Mouse (Mus musculus) heart, adult 2 months (tissue): ENCODE measurements at regions not wholly inside any gene's neighbourhood (a gene's known extent, or its start where the extent isn't known, plus 50 kb on each side); places are given as distances from the start of the nearest gene placed in this dataset.

Experiments used
- DNase-seq, 2 experiments: peaks; one replicate each; pipeline ENCODE4 v3.0.0; 2021
- H3K27ac ChIP-seq: fragments of 200-600 bp; 2 replicates; pipeline ENCODE4 v1.8.1; 2022
- H3K27me3 ChIP-seq: fragments of 200-500 bp; 2 replicates; pipeline ENCODE4 v1.6.1; 2012; ENCODE audit warnings: mild to moderate bottlenecking, low read length, inconsistent platforms, mixed read lengths; ENCODE audit not compliant: control insufficient read depth, insufficient read depth
- H3K36me3 ChIP-seq: fragments of 200-500 bp; 2 replicates; pipeline ENCODE4 v1.6.1; 2012; ENCODE audit warnings: low read length, inconsistent platforms; ENCODE audit not compliant: control insufficient read depth, insufficient read depth
- H3K4me1 ChIP-seq: fragments of 200-500 bp; 2 replicates; pipeline ENCODE4 v1.6.1; 2011; ENCODE audit warnings: low read length; ENCODE audit not compliant: control insufficient read depth, insufficient read depth
- H3K4me3 ChIP-seq: fragments of 200-600 bp; 2 replicates; pipeline ENCODE4 v1.8.1; 2022
- H3K79me2 ChIP-seq: fragments of 200-500 bp; replicated peaks from 2 replicates; pipeline ENCODE4 v1.6.1; 2012; ENCODE audit warnings: mild to moderate bottlenecking, inconsistent platforms, low read length, moderate library complexity, mixed read lengths; ENCODE audit not compliant: control insufficient read depth, insufficient read depth
- H3K9ac ChIP-seq: fragments of 200-500 bp; 2 replicates; pipeline ENCODE4 v1.6.1; 2012; ENCODE audit warnings: low read depth, mild to moderate bottlenecking, control low read depth, inconsistent platforms, low read length, mixed read lengths
- CTCF ChIP-seq: fragments of 200-600 bp; IDR thresholded peaks from 2 replicates; pipeline ENCODE4 v1.8.1; 2022; ENCODE audit warnings: antibody characterized with exemption, mild to moderate bottlenecking, moderate library complexity
- EP300 ChIP-seq: fragments of 200-500 bp; IDR thresholded peaks from 2 replicates; pipeline ENCODE4 v1.6.1; 2011; ENCODE audit warnings: low read depth, low read length, control low read depth; ENCODE audit not compliant: insufficient read depth
- POLR2A ChIP-seq: fragments of 200-500 bp; IDR thresholded peaks from 2 replicates; pipeline ENCODE4 v1.6.1; 2011; ENCODE audit warnings: mild to moderate bottlenecking, low read depth, low read length, control low read depth; ENCODE audit not compliant: insufficient read depth
- WGBS: fragments of 180-500 bp; shearing (Covaris S2); methylation state at CpG from one replicate; pipeline ENCODE4 v1.1.7; 2018; 5-methylcytosine and 5-hydroxymethylcytosine counted together
- intact Hi-C: fragments of 180-260 bp; cut with DNase I; formaldehyde crosslinking; loops from one replicate; pipeline ENCODE4 v1.15.1; 2025

DNA sequence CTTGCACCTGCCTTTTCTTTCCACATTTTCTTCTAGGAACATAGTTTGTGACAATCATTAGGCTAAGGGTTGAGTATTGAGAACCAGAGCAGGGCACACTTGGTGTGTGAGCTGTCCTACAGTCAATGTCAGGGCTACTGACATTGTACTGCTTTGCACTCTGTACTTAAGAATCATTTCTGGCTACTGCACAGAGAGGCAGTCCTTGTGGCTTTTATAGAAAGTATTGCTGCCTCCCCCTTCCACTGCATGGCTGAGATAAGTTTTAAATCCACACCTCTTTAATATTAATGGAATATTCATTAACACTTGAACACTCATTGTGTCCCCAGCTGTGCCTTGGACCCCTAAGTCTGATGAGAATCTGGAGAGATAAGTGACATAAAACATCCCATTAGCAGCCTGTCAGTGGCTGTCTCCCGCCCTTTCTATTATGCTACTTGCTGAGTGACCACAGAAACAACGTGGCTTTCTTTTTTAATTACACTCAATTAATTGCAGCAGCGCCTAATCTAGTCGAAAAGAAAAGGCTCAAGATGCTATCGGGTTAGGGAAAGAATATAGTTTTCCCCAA, 121.5 kb downstream of the Gm17728 start:
- Histone ChIP-seq H3K79me2 (no peaks in the 10 kb centered on the region), H3K9ac (no peak overlapping the region), H3K4me1 (no peaks in the 10 kb centered on the region), H3K27ac (no peak overlapping the region), H3K4me3 (no peak overlapping the region), H3K27me3 (no peaks in the 10 kb centered on the region), H3K36me3 (no peaks in the 10 kb centered on the region)
- TF ChIP-seq EP300 (no peak), CTCF (no peak), POLR2A (no peak)
- intact Hi-C loops: no loop called here
- DNase-seq: no peak
- 77% methylated on average over 5 of the region's 5 CpGs for WGBS

- WGBS: 81% methylated on average over 4 of the region's 4 CpGs
Observed at GRCm38 (mm10) chr17:9557544-9557943, 112.0 kb downstream of the Pabpc6 start.

DNA sequence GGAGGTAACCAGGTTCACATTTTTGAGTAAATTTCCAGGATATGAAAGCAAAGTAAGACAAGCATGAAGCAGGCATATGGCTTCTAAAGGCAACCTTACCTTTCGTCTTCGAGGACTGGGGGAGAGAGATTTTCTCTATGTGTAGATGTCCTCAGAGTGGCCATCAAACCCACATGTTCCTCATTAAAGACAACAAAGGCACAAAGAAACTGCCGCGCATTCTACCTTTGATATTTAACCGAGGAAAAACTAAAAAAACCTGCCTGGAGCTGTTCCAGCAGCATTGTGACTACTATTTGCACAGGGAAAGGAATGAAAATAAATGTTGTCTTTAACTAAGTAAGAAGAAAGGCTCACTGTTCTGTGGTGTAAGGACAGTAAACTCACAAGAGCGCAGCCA, 102.7 kb downstream of the Pabpc6 start:
- no peak for DNase-seq
- Histone ChIP-seq H3K36me3 (no peaks in the 10 kb centered on the region), H3K4me3 (no peak overlapping the region), H3K27ac (no peak overlapping the region), H3K27me3 (no peaks in the 10 kb centered on the region), H3K4me1 (no peaks in the 10 kb centered on the region), H3K9ac (no peak overlapping the region), H3K79me2 (no peaks in the 10 kb centered on the region)
- no peak for TF ChIP-seq CTCF
- no peak for TF ChIP-seq EP300
- TF ChIP-seq POLR2A: no peak
- intact Hi-C loops: no loop called here
- 75% methylated on average over 6 of the region's 6 CpGs for WGBS

More at GRCm38 (mm10) chr17:9557544-9557943, 112.0 kb downstream of the Pabpc6 start:
- no peak for DNase-seq
- no peaks in the 10 kb centered on the region for H3K4me1 ChIP-seq
- H3K9ac ChIP-seq: no peak overlapping the region
- H3K27me3 ChIP-seq: no peaks in the 10 kb centered on the region
- TF ChIP-seq EP300 (no peak), POLR2A (no peak), CTCF (no peak)
- intact Hi-C loops: no loop called here
- no peaks in the 10 kb centered on the region for H3K79me2 ChIP-seq
- no peaks in the 10 kb centered on the region for H3K36me3 ChIP-seq
- H3K27ac ChIP-seq: no peak overlapping the region
- H3K4me3 ChIP-seq: no peak overlapping the region

DNA sequence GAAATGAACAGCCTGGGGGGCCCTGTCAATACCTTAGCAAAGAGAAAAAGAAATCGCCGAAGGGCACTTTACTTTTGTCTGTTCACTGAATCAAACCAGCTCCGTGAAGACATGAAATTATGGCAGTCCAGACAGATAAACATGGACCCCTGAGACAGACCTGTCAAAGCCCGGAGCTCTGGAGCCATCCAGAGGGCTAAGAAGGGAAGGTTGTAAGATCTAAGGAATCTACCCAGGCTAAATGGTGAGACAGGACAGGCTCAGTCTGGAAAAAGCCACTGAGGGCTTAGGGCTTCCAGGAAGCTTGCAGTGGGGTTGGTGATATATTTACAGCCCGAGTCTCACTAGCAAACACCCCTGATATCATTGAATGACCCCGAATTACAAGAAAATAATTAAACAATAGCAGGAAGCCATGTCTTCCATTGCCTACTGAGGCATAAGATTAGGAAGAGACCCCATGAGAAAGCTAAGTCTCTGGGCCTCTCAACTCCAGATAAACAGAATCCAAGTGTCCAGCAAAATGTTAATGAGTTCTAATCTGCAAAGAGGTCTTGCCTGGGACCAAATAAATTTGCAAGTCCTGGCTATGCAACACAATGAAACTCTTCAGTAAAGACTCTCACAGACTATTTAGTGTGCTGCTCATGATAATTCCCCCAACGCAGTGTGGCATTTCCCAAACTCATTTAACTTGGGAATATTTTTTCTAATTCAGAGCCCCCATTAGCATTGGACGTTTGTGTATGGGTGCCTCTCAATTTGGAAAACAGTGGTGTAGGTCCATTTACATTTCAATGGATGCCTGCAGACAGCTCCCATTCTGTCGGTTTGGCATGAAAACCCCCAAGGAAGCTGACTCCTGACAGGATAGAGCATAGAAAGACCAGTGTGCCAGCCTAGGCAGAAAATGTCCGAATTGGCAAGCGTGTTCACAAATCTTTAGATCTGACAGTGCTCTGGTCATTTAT, 89.8 kb downstream of the Pabpc6 start:
- TF ChIP-seq CTCF (no peak), EP300 (no peak), POLR2A (no peak)
- WGBS: 45% methylated on average over 11 of the region's 11 CpGs
- no peaks in the 10 kb centered on the region for H3K27me3 ChIP-seq
- H3K36me3 ChIP-seq: no peaks in the 10 kb centered on the region
- H3K27ac ChIP-seq: no peak overlapping the region
- no peaks in the 10 kb centered on the region for H3K4me1 ChIP-seq
- H3K4me3 ChIP-seq: no peak overlapping the region
- H3K9ac ChIP-seq: no peak overlapping the region
- intact Hi-C loops: no loop called here
- no peaks in the 10 kb centered on the region for H3K79me2 ChIP-seq
- DNase-seq: no peak

- no peaks in the 10 kb centered on the region for H3K79me2 ChIP-seq
- no peak overlapping the region for H3K27ac ChIP-seq
- TF ChIP-seq CTCF: no peak
- TF ChIP-seq POLR2A: no peak
- TF ChIP-seq EP300: no peak
- DNase-seq: no peak
- H3K27me3 ChIP-seq: no peaks in the 10 kb centered on the region
- H3K4me3 ChIP-seq: no peak overlapping the region
- no peaks in the 10 kb centered on the region for H3K36me3 ChIP-seq
- no peak overlapping the region for H3K9ac ChIP-seq
- WGBS: 65% methylated on average over 2 of the region's 2 CpGs
- intact Hi-C loops: no loop called here
- no peaks in the 10 kb centered on the region for H3K4me1 ChIP-seq
Observed at GRCm38 (mm10) chr17:9598131-9598530, 71.4 kb downstream of the Pabpc6 start.

DNA sequence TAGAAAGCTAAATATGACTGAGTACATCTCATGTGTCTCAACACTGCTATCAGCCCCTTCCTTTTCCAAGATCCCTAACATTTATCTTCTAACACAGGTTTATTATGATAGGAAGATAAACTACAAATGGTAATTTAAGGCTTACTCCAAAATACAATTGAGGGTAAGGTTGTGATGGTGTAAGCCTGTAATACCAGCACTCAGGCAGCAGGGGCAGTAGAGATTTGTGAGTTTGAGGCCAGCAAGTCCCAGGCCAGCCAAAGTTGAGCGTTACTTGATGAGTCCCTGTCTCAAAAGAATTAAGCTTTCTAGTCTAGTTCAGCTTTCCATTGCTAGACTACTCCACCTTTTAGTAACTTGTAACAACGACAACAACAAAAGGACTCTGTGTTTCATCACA, 69.1 kb downstream of the Pabpc6 start:
- 76% methylated on average over 2 of the region's 2 CpGs for WGBS
- Histone ChIP-seq H3K4me1 (no peaks in the 10 kb centered on the region), H3K9ac (no peak overlapping the region), H3K4me3 (no peak overlapping the region), H3K36me3 (no peaks in the 10 kb centered on the region), H3K27me3 (no peaks in the 10 kb centered on the region), H3K79me2 (no peaks in the 10 kb centered on the region), H3K27ac (no peak overlapping the region)
- peak; percentile 52 for TF ChIP-seq CTCF
- TF ChIP-seq POLR2A: no peak
- TF ChIP-seq EP300: no peak
- DNase-seq: no peak
- intact Hi-C loops: no loop called here
